Mouse (Mus musculus) embryonic facial prominence, embryonic 11.5 days (tissue): ENCODE measurements around the gene Rsph3a. TPM values are rescaled to one million over a fixed set of nuclear protein-coding genes. Genes with fewer than 3 reads are reported as not detected.
A peak's percentile ranks its signal among the peaks of the same experiment; 100 is the strongest.
"Not testable (repeated sequence)": the region's sequence is repeated elsewhere in the genome, so short reads cannot be mapped to it uniquely, and the experiment has no call there.

Experiments
- ATAC-seq: fragments of 200-750 bp; cut with Nextera tagmentation; replicated peaks from 2 replicates; pipeline ENCODE4 v1.8.0; 2017; ENCODE audit warnings: low read depth; ENCODE audit not compliant: insufficient number of reproducible peaks, low FRiP score, low TSS enrichment
- DNase-seq: peaks from one replicate; pipeline ENCODE4 v3.0.0-alpha.2; 2015; ENCODE audit warnings: low spot score
- H3K27ac ChIP-seq: fragments of 300-500 bp; sonication (generic); replicated peaks from 2 replicates; pipeline ENCODE4 v1.5.1; 2014; ENCODE audit warnings: mild to moderate bottlenecking, low read depth, low read length, control low read depth
- H3K27me3 ChIP-seq: fragments of 300-500 bp; sonication (generic); 2 replicates; pipeline ENCODE4 v1.6.1; 2014; ENCODE audit warnings: mild to moderate bottlenecking, low read length, moderate library complexity, mixed read lengths; ENCODE audit not compliant: control insufficient read depth, insufficient read depth
- H3K36me3 ChIP-seq: fragments of 300-500 bp; sonication (generic); replicated peaks from 2 replicates; pipeline ENCODE4 v1.6.1; 2014; ENCODE audit warnings: low read depth, mild to moderate bottlenecking, low read length, moderate library complexity, mixed read lengths; ENCODE audit not compliant: control insufficient read depth, insufficient read depth
- H3K4me1 ChIP-seq: fragments of 300-500 bp; sonication (generic); 2 replicates; pipeline ENCODE4 v1.6.1; 2014; ENCODE audit warnings: low read length, mixed read lengths; ENCODE audit not compliant: control insufficient read depth, insufficient read depth
- H3K4me2 ChIP-seq: fragments of 300-500 bp; sonication (generic); 2 replicates; pipeline ENCODE4 v1.6.1; 2014; ENCODE audit warnings: low read depth, mild to moderate bottlenecking, control low read depth, low read length, moderate library complexity
- H3K4me3 ChIP-seq: fragments of 300-500 bp; sonication (generic); 2 replicates; pipeline ENCODE4 v1.5.1; 2014; ENCODE audit warnings: low read depth, low read length, control low read depth
- H3K9ac ChIP-seq: fragments of 300-500 bp; sonication (generic); replicated peaks from 2 replicates; pipeline ENCODE4 v1.6.1; 2014; ENCODE audit warnings: mild to moderate bottlenecking, control low read depth, low read length
- H3K9me3 ChIP-seq: fragments of 300-500 bp; sonication (generic); replicated peaks from 2 replicates; pipeline ENCODE4 v1.6.1; 2016; ENCODE audit warnings: mild to moderate bottlenecking, low read length, inconsistent platforms, mixed read lengths; ENCODE audit not compliant: control insufficient read depth
- WGBS: fragments of 180-500 bp; shearing (Covaris S2); extraction: QIAGEN DNeasy Blood & Tissue Kit; methylation state at CpG from one replicate; pipeline ENCODE4 v1.1.7; 2014; 5-methylcytosine and 5-hydroxymethylcytosine counted together
- polyA plus RNA-seq: library from polyadenylated mRNA; unstranded; fragments of >200 nt; fragmentation: Nextera tagmentation; extraction: Ambion mirVana; gene quantifications from 2 replicates; pipeline ENCODE4 v1.2.1, GENCODE M21; 2014

Gene Rsph3a
- polyA plus RNA-seq, 1 experiment from 2014 or later: 46.0 TPM

- H3K4me2 ChIP-seq, H3K27me3 ChIP-seq, H3K27ac ChIP-seq, DNase-seq, H3K4me3 ChIP-seq, H3K9ac ChIP-seq, ATAC-seq, H3K9me3 ChIP-seq, H3K4me1 ChIP-seq, H3K36me3 ChIP-seq: not testable (repeated sequence)
- WGBS: 81% methylated on average over 1 of the region's 2 CpGs
These were observed 38.1 kb downstream of the Rsph3a start for GRCm38 (mm10) chr17:7983484-7983883.

GRCm38 (mm10) chr17:7985597-7985996 lies 40.2 kb downstream of the Rsph3a start:
- H3K4me1 ChIP-seq, H3K9me3 ChIP-seq, H3K27me3 ChIP-seq, H3K9ac ChIP-seq, H3K4me2 ChIP-seq, H3K27ac ChIP-seq, DNase-seq, ATAC-seq, H3K4me3 ChIP-seq, H3K36me3 ChIP-seq: not testable (repeated sequence)
- 75% methylated on average over 4 of the region's 4 CpGs for WGBS

- H3K27me3 ChIP-seq, H3K9ac ChIP-seq, H3K4me1 ChIP-seq, DNase-seq, ATAC-seq, H3K4me2 ChIP-seq, H3K9me3 ChIP-seq, H3K36me3 ChIP-seq, H3K4me3 ChIP-seq, H3K27ac ChIP-seq: not testable (repeated sequence)
- WGBS: 77% methylated on average over 7 of the region's 7 CpGs
These were observed 41.6 kb downstream of the Rsph3a start for GRCm38 (mm10) chr17:7987038-7987437.

GRCm38 (mm10) chr17:8003248-8003647 lies 57.8 kb downstream of the Rsph3a start:
- not testable (repeated sequence) for H3K4me1 ChIP-seq, DNase-seq, H3K9me3 ChIP-seq, H3K36me3 ChIP-seq, H3K27me3 ChIP-seq, H3K9ac ChIP-seq, H3K27ac ChIP-seq, H3K4me3 ChIP-seq, H3K4me2 ChIP-seq, ATAC-seq
- 78% methylated on average over 10 of the region's 10 CpGs for WGBS

- H3K36me3 ChIP-seq, DNase-seq, H3K27me3 ChIP-seq, H3K9me3 ChIP-seq, H3K27ac ChIP-seq, H3K4me2 ChIP-seq, H3K4me3 ChIP-seq, ATAC-seq, H3K4me1 ChIP-seq, H3K9ac ChIP-seq: not testable (repeated sequence)
- WGBS: 100% methylated on average over 1 of the region's 6 CpGs
These were observed 61.4 kb downstream of the Rsph3a start for GRCm38 (mm10) chr17:8006771-8007170.

GRCm38 (mm10) chr17:8009565-8009964 lies 64.2 kb downstream of the Rsph3a start:
- H3K27me3 ChIP-seq, H3K4me2 ChIP-seq, H3K36me3 ChIP-seq, H3K4me3 ChIP-seq, H3K9ac ChIP-seq, H3K4me1 ChIP-seq, ATAC-seq, H3K9me3 ChIP-seq, H3K27ac ChIP-seq, DNase-seq: not testable (repeated sequence)
- WGBS: 87% methylated on average over 5 of the region's 7 CpGs

- not testable (repeated sequence) for H3K27ac ChIP-seq, ATAC-seq, H3K36me3 ChIP-seq, H3K9ac ChIP-seq, H3K4me2 ChIP-seq, H3K9me3 ChIP-seq, DNase-seq, H3K4me1 ChIP-seq, H3K27me3 ChIP-seq, H3K4me3 ChIP-seq
- WGBS: 80% methylated on average over 3 of the region's 4 CpGs
These were observed 68.6 kb downstream of the Rsph3a start for GRCm38 (mm10) chr17:8013974-8014373.

DNA sequence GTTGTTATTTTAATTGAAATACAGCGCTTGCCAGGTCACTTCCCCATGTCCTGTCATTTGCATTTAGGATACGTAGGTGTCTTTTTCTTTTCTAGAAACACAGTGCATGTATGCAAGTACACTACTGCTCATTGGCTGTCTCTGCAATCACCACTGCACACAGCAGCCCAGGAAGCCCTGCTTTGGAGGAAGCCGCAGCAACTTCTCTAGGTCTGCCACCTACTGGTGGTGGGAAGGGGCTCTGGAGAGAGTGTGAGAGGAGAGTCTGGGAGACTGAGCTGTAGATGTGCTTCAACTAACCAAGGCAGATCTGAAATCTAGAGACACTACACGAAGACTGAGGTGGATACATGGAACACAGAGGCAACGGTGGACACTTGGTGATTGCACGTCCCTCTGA lies 77.3 kb downstream of the Rsph3a start:
- WGBS: no CpG with 5 or more reads among the region's 6 CpGs
- not testable (repeated sequence) for DNase-seq, H3K27ac ChIP-seq, H3K27me3 ChIP-seq, H3K9ac ChIP-seq, H3K4me2 ChIP-seq, H3K4me1 ChIP-seq, H3K36me3 ChIP-seq, H3K4me3 ChIP-seq, H3K9me3 ChIP-seq
- 0 out of 2 replicates have a peak, but pooled peaks have one; percentile 34 for ATAC-seq
